Mouse (Mus musculus) splenic B cell, adult 2 months (primary cell): Measurements from ENCODE around the gene Olfr263.

ENCODE experiments used
- DNase-seq: peaks from one replicate; pipeline ENCODE4 v3.0.0-alpha.2; 2011; ENCODE audit warnings: low read depth, low spot score
- H3K27me3 ChIP-seq: 2 replicates; pipeline ENCODE4 v1.6.1; 2012; ENCODE audit warnings: mild to moderate bottlenecking, low read length, moderate library complexity, mixed read lengths; ENCODE audit not compliant: control insufficient read depth, poor library complexity, insufficient read depth, severe bottlenecking
- H3K36me3 ChIP-seq: 2 replicates; pipeline ENCODE4 v1.6.1; 2012; ENCODE audit warnings: mild to moderate bottlenecking, low read length, moderate library complexity, mixed read lengths; ENCODE audit not compliant: control insufficient read depth, poor library complexity, insufficient read depth, severe bottlenecking

The Olfr263 gene

GRCm38 (mm10) chr13:21162591-21162990 is 33.2 kb downstream of the Olfr263 start:
- no peak for DNase-seq

GRCm38 (mm10) chr13:21166936-21167909 is 37.8 kb downstream of the Olfr263 start:
- peak; percentile 90 for DNase-seq
- no peaks in the 10 kb centered on the region for H3K36me3 ChIP-seq
- H3K27me3 ChIP-seq, result no peaks in the 10 kb centered on the region

More at GRCm38 (mm10) chr13:21162591-21162990, 33.2 kb downstream of the Olfr263 start:
- H3K36me3 ChIP-seq, result no peaks in the 10 kb centered on the region
- no peaks in the 10 kb centered on the region for H3K27me3 ChIP-seq

DNA sequence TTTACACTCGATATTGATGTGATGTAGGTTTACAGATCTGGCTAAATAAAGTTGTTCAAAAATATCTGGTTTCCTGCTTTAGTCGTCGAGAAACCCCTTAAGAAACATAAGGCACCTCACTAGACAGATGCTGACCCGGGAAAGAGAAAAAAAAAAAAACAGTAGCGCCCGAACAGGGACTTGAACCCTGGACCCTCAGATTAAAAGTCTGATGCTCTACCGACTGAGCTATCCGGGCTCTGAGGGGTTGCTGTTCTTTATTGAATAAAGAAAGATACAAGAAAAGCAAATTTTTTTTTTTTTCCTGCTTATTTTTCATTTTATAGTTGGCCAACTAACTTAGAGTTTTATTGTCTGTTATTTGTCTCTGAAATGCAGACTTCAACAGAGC is 38.5 kb downstream of the Olfr263 start:
- peak; percentile 76 for DNase-seq
- H3K36me3 ChIP-seq, result no peaks in the 10 kb centered on the region
- no peaks in the 10 kb centered on the region for H3K27me3 ChIP-seq

- peak; percentile 51 for DNase-seq
- no peaks in the 10 kb centered on the region for H3K27me3 ChIP-seq
- H3K36me3 ChIP-seq, result no peaks in the 10 kb centered on the region
Measured at GRCm38 (mm10) chr13:21168371-21169011, 39.1 kb downstream of the Olfr263 start.

DNA sequence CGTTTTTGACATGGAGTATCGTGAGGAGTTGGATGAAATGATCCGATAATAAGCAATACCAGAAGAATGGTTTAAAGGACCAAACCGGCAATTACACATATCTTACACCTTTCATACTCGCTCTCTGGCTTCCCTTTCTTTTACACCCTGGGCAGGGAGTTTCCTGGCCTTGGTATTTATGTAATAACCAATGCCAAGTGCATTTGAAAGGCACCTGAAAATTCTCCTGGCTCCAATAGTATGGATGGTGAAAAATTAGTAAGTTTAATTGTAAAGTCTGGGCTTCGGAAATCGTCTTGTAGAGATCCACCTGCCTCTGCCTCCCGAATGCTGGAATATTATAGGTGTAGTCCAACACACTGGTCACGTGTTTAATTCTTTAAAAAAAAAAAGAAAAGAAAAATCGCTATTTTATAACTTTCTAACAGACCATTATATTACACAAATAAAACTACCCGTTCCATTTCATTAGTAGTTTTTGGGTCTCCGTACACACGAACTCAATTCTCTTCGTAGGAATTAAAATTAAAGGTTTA is 39.8 kb downstream of the Olfr263 start:
- DNase-seq, result peak; percentile 42
- no peaks in the 10 kb centered on the region for H3K36me3 ChIP-seq
- no peaks in the 10 kb centered on the region for H3K27me3 ChIP-seq

GRCm38 (mm10) chr13:21169657-21170430 is 40.4 kb downstream of the Olfr263 start:
- peak; percentile 93 for DNase-seq
- H3K27me3 ChIP-seq, result no peaks in the 10 kb centered on the region

GRCm38 (mm10) chr13:21170431-21171155 is 41.2 kb downstream of the Olfr263 start:
- H3K36me3 ChIP-seq, result no peaks in the 10 kb centered on the region
- DNase-seq, result no peak
- H3K27me3 ChIP-seq, result no peaks in the 10 kb centered on the region

More at GRCm38 (mm10) chr13:21169657-21170430, 40.4 kb downstream of the Olfr263 start:
- H3K36me3 ChIP-seq, result no peaks in the 10 kb centered on the region

DNA sequence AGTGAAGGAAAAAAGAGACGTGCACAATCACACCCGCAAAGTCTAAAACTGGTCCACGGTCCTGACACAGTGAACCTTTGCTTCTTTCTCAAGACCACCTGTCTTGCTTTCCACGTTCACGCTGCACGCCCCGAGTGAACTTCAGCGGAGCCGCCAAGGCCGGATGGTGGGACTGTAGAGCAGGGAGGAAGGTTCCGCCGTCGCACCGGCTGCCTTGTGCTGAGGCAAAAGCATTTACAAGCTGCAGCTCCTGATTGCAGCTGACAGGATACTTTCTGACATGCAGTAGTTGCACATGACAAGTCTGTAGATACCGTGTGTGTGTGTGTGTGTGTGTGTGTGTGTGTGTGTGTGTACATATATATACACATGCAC is 41.7 kb downstream of the Olfr263 start:
- Histone ChIP-seq H3K27me3 (no peaks in the 10 kb centered on the region), H3K36me3 (no peaks in the 10 kb centered on the region)
- DNase-seq, result peak; percentile 15

- H3K36me3 ChIP-seq, result no peaks in the 10 kb centered on the region
- H3K27me3 ChIP-seq, result no peaks in the 10 kb centered on the region
- DNase-seq, result peak; percentile 44
Measured at GRCm38 (mm10) chr13:21171600-21172150, 42.2 kb downstream of the Olfr263 start.

DNA sequence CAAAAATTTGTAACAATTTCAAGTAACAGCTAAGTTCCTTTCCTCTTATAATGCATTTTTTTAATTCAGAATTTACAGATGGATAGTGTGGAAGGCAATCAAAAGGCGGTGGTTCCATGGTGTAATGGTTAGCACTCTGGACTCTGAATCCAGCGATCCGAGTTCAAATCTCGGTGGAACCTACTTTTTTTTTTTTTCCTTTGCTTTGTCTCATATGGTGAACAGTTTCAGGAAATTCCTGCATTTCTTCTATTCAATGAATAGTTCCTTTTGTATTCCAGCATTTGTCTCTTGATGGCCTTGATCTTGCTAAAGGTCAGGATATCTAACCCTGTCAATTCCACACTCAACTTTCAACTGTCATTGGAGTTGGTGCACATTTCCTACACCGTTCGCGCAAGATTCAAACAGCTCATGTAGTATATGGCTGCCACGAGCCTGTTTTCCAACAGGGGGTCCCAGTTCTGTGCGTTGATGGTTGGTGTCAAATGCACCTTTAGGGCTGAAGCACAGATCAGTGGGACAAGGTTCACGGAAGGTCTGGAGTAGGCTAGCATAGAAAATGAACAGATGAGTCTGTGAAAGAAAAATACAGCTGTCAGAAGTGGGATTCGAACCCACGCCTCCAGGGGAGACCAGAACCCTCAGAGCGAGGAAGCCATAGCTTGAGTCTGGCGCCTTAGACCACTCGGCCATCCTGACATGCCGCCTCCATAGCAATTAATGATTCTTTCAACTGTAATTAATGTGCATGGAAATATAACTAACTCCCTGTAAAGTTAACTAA is 43.0 kb downstream of the Olfr263 start:
- DNase-seq, result peak; percentile 78
- Histone ChIP-seq H3K27me3 (no peaks in the 10 kb centered on the region), H3K36me3 (no peaks in the 10 kb centered on the region)

DNA sequence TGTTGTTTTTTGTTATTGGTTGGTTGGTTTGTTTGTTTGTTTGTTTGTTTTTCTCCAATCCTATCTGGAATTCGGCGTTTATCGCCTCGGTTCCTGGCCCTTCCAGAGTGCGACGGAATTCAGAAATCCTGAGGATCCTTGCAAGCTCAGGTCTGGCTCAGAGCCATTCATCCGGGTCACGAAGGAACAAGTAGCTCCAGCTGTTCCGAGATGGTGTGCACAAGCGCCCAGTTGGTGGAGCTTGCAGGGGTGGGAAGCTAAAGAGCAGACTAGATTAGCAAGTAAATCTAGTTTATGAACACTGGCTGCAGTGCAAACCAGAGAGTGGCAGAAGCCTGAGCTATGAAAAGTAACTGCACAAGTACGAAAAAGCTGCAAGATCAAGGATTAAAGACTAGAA is 43.6 kb downstream of the Olfr263 start:
- H3K36me3 ChIP-seq, result no peaks in the 10 kb centered on the region
- no peaks in the 10 kb centered on the region for H3K27me3 ChIP-seq
- DNase-seq, result peak; percentile 10

DNA sequence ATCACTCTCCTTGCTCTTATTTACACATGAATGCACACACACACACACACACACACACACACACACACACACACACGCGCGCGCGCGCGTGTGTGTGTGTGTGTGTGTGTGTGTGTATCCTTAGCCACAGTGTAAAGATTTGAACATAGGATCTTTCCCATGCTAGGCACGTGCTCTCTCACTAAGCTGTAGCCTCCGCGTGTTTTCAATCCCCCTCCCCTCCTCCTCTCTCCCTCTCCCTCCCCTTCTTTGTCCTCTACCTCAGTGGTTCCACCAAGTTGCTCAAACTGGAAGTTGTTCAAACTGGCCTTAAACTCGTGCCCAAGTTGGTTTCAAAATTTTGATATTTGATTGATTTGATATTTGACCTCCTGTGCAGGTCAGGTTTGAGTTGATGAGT is 47.3 kb downstream of the Olfr263 start:
- no peaks in the 10 kb centered on the region for H3K27me3 ChIP-seq
- H3K36me3 ChIP-seq, result no peaks in the 10 kb centered on the region

DNA sequence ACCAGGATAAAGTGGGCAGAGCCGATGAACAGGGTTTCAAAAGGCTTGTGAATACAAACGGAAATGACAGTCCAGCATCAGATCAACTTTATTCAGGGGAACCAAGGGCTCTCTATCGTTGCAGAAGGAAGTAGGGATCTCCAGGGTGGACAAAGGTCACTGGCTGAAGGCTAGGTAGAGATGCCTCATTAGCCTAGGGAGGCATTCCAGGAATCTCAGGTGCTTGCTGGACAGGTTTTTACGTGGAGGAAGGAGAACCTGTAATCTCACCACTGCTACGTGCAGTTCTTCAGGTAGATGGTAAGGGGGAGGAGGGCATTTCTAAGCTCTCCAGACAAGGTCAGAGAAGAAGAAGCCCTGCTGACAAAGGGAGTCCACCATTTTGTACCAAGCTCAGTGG is 48.2 kb downstream of the Olfr263 start:
- Histone ChIP-seq H3K27me3 (no peaks in the 10 kb centered on the region), H3K36me3 (no peaks in the 10 kb centered on the region)
- no peak for DNase-seq

More for the DNA sequence above, 47.3 kb downstream of the Olfr263 start:
- DNase-seq, result no peak
